Mouse (Mus musculus): Measurements from ENCODE around the gene Hrh1. TPM values are rescaled to one million over a fixed set of nuclear protein-coding genes. Genes with fewer than 3 reads are reported as not detected.

Gene Hrh1
- polyA plus RNA-seq, 1 experiment from 2014 or later = 1.5 TPM

DNA sequence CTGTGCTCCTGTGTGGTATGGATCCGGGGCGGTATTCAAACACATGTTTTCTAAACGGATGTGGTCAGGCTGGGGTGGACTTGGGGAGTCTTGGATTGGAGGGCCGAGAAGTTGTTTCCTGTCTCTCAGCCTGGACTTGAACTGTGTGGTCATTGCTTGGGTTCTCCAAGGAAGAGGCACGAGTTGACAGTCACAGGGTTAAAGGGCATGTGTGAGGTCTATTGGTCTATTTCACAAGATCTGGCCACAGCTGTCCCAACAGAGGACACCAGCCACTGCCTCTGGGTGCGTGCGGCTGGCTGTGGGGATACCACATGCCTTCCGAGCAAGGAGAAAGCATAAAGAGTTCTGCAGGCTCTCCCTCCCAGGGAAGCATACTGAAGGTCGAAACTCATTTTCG is 2.7 kb downstream of the Hrh1 start:
- Histone ChIP-seq H3K27me3 (ENCODE audit: control insufficient read depth, insufficient read depth, low read depth, low read length) (peaks cover 33% of the 10 kb centered on the region), H3K4me1 (ENCODE audit: control insufficient read depth, insufficient read depth, low read length) (peaks cover 3% of the 10 kb centered on the region; the same call in 1 of the 2 replicates), H3K4me2 (ENCODE audit: low read length) (no peak overlapping the region), H3K27ac (ENCODE audit: low read length) (no peak overlapping the region), H3K4me3 (ENCODE audit: low read depth, low read length) (no peak overlapping the region), H3K36me3 (ENCODE audit: control insufficient read depth, insufficient read depth, low read length) (no peaks in the 10 kb centered on the region), H3K9me3 (replicated peaks; ENCODE audit: control insufficient read depth, low read length, poor library complexity, severe bottlenecking) (no peaks in the 10 kb centered on the region), H3K9ac (ENCODE audit: low read depth, low read length) (no peak overlapping the region)
- WGBS = 80% methylated on average over 10 of the region's 10 CpGs
- ATAC-seq = no peak

DNA sequence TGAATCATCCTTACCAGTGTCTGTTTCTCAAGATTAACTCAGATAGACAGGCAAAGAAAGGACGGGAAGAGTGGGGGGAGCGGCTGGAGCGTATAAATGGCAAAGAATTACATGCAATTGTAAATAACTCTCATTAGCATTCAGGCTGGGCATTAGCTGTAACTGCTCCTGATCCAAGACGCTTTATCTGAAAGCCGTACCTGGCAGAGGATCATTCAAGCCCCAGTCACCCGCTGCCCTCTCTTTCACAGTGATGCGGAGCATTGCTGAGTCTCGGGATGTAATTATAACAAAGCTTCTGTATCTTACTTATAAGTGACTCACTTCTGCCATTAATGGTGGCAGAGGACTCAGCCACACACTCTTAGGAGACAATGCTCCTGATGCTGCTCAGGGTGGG is 3.1 kb downstream of the Hrh1 start:
- no peak for ATAC-seq
- Histone ChIP-seq H3K27me3 (ENCODE audit: control insufficient read depth, insufficient read depth, low read depth, low read length) (peaks cover 33% of the 10 kb centered on the region), H3K4me2 (ENCODE audit: low read length) (no peak overlapping the region), H3K36me3 (ENCODE audit: control insufficient read depth, insufficient read depth, low read length) (no peaks in the 10 kb centered on the region), H3K9me3 (replicated peaks; ENCODE audit: control insufficient read depth, low read length, poor library complexity, severe bottlenecking) (no peaks in the 10 kb centered on the region), H3K27ac (ENCODE audit: low read length) (no peak overlapping the region), H3K4me3 (ENCODE audit: low read depth, low read length) (no peak overlapping the region), H3K4me1 (ENCODE audit: control insufficient read depth, insufficient read depth, low read length) (peaks cover 3% of the 10 kb centered on the region; the same call in 1 of the 2 replicates), H3K9ac (ENCODE audit: low read depth, low read length) (no peak overlapping the region)
- 44% methylated on average over 8 of the region's 8 CpGs for WGBS

DNA sequence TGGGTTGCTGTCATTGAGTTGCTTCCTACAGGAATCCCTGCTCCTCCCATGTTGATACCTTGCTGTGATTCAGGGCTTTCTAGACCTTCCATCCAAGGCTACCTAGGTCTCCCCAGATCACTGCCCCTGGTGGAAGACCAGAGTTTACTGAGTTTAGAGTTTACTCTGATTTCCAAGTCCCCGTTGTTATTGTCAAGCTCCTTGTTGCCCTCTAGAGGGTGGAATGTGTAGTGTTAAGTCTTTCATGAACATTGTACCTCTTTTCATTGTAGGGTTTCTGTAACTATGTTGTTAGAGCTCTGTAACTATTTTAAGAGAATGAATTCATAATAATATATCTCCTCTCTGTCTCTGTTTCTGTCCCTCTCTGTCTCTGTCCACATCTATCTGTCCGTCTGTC is 4.4 kb downstream of the Hrh1 start:
- H3K4me3 ChIP-seq (ENCODE audit: low read depth, low read length) = no peak overlapping the region
- H3K9me3 ChIP-seq (replicated peaks; ENCODE audit: control insufficient read depth, low read length, poor library complexity, severe bottlenecking) = no peaks in the 10 kb centered on the region; the same call in 1 of the 2 replicates
- no peak for ATAC-seq
- peaks cover 3% of the 10 kb centered on the region; the same call in 1 of the 2 replicates for H3K4me1 ChIP-seq (ENCODE audit: control insufficient read depth, insufficient read depth, low read length)
- no peak overlapping the region for H3K9ac ChIP-seq (ENCODE audit: low read depth, low read length)
- 91% methylated on average over 2 of the region's 2 CpGs for WGBS
- no peak overlapping the region for H3K4me2 ChIP-seq (ENCODE audit: low read length)
- H3K36me3 ChIP-seq (ENCODE audit: control insufficient read depth, insufficient read depth, low read length) = no peaks in the 10 kb centered on the region
- H3K27ac ChIP-seq (ENCODE audit: low read length) = no peak overlapping the region
- peaks cover 25% of the 10 kb centered on the region for H3K27me3 ChIP-seq (ENCODE audit: control insufficient read depth, insufficient read depth, low read depth, low read length)

DNA sequence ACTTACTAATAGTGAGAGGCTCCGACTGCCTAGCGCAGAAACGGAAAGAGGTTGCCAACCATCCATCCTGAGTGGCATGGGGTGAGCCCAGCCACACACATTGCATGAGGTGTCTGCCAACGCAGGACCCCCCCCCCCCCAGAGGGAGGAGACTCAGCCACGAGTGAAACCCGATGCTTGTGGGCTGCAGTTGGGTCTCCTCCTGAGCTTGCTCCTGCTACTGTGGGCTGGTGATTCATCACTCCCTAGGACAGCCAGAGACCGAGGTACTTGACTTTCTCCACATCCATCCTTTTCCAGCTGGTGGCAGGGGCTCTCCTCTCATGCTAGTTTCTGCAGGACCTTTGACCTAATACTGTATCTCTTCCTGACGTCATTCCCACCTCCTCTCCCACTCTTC is 5.9 kb downstream of the Hrh1 start:
- peaks cover 3% of the 10 kb centered on the region; the same call in 1 of the 2 replicates for H3K4me1 ChIP-seq (ENCODE audit: control insufficient read depth, insufficient read depth, low read length)
- H3K9ac ChIP-seq (ENCODE audit: low read depth, low read length) = no peak overlapping the region
- 53% methylated on average over 8 of the region's 8 CpGs for WGBS
- no peaks in the 10 kb centered on the region; the same call in 1 of the 2 replicates for H3K9me3 ChIP-seq (replicated peaks; ENCODE audit: control insufficient read depth, low read length, poor library complexity, severe bottlenecking)
- H3K27ac ChIP-seq (ENCODE audit: low read length) = no peak overlapping the region
- H3K27me3 ChIP-seq (ENCODE audit: control insufficient read depth, insufficient read depth, low read depth, low read length) = peaks cover 14% of the 10 kb centered on the region
- no peaks in the 10 kb centered on the region for H3K36me3 ChIP-seq (ENCODE audit: control insufficient read depth, insufficient read depth, low read length)
- H3K4me2 ChIP-seq (ENCODE audit: low read length) = no peak overlapping the region
- no peak for ATAC-seq
- H3K4me3 ChIP-seq (ENCODE audit: low read depth, low read length) = no peak overlapping the region

DNA sequence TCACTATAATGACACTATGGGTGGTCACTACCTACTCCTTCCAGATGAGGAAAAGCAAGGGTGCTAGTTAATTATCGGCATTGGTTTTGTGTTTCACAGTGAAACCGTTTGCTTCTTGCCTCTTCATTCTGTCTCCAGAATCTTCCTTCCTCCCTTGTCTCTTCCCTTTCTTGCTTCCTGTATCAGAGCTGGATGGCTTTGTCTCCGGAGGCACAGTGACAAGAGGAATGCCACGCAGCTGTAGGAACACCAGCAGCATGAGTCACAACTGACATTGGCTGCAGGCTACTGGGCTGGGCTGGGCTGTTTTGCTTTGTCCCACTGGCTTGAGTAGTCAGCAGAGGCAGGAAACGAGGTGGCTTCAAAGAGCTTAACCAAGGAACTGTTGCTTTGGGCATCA is 6.4 kb downstream of the Hrh1 start:
- H3K4me3 ChIP-seq (ENCODE audit: low read depth, low read length) = no peak overlapping the region
- no peaks in the 10 kb centered on the region for H3K36me3 ChIP-seq (ENCODE audit: control insufficient read depth, insufficient read depth, low read length)
- H3K4me1 ChIP-seq (ENCODE audit: control insufficient read depth, insufficient read depth, low read length) = peaks cover 3% of the 10 kb centered on the region; the same call in 1 of the 2 replicates
- no peak overlapping the region for H3K4me2 ChIP-seq (ENCODE audit: low read length)
- no peak for ATAC-seq
- H3K27ac ChIP-seq (ENCODE audit: low read length) = no peak overlapping the region
- no peak overlapping the region for H3K9ac ChIP-seq (ENCODE audit: low read depth, low read length)
- WGBS = 62% methylated on average over 5 of the region's 5 CpGs
- H3K9me3 ChIP-seq (replicated peaks; ENCODE audit: control insufficient read depth, low read length, poor library complexity, severe bottlenecking) = no peaks in the 10 kb centered on the region; the same call in 1 of the 2 replicates
- peaks cover 11% of the 10 kb centered on the region; the same call in 1 of the 2 replicates for H3K27me3 ChIP-seq (ENCODE audit: control insufficient read depth, insufficient read depth, low read depth, low read length)

DNA sequence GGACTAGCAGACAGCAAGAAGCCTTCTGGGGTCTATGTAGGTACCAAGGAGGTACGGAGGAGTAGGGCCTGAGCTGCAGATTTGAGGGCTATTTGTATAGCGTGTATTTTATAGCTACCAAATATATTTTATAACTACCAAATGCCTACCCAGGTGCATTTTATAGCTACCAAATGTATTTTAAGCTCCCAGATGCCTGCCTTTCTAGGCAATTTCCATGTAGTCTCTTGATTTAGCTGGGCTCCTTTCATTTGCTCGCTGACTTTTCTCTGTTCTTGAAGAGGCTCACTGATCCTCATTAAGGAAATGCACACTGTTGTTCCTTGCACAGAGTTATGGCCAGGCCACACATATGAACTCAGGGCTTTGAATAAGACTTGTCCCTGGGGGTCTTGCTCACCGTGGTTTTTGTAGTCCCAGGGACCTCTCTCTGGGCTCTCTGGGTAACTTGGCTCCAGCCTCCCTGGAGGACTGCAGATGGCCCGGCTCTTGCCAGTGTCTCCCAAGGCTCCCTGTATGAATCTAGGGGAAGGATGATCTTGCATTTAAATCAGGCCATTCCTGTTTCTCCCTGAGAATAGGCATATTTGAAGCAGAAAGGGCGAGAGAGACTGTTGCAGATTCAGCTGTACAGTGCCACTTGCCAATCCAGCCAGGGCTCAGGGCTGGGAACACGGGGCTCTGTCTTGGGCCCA is 7.2 kb downstream of the Hrh1 start:
- H3K36me3 ChIP-seq (ENCODE audit: control insufficient read depth, insufficient read depth, low read length) = no peaks in the 10 kb centered on the region
- ATAC-seq = no peak
- no peaks in the 10 kb centered on the region; the same call in 1 of the 2 replicates for H3K9me3 ChIP-seq (replicated peaks; ENCODE audit: control insufficient read depth, low read length, poor library complexity, severe bottlenecking)
- WGBS = 70% methylated on average over 7 of the region's 7 CpGs
- H3K27me3 ChIP-seq (ENCODE audit: control insufficient read depth, insufficient read depth, low read depth, low read length) = peaks cover 4% of the 10 kb centered on the region; the same call in 1 of the 2 replicates
- H3K4me1 ChIP-seq (ENCODE audit: control insufficient read depth, insufficient read depth, low read length) = peaks cover 3% of the 10 kb centered on the region; the same call in 1 of the 2 replicates
- no peak overlapping the region for H3K27ac ChIP-seq (ENCODE audit: low read length)
- H3K4me3 ChIP-seq (ENCODE audit: low read depth, low read length) = no peak overlapping the region
- no peak overlapping the region for H3K9ac ChIP-seq (ENCODE audit: low read depth, low read length)
- no peak overlapping the region for H3K4me2 ChIP-seq (ENCODE audit: low read length)

DNA sequence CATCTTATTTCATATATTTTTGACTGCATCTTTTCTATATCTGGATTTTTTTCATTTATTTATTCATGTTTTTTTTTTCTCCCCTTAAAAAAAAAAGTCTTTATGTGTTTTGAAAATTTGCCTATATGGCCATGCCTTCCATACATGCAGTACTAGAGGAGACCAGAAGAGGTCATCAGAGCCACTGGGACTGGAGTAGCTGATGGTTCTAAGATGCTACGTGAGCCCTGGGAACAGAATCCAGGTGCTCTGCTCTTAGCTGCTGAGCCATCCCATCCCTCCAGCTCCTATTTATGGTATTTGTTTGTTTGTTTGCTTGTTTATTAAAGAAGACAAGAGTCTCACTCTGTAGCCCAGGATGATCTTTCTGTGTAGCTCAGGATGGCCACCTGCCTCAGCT is 8.9 kb downstream of the Hrh1 start:
- Histone ChIP-seq H3K4me3 (ENCODE audit: low read depth, low read length) (no peak overlapping the region), H3K27ac (ENCODE audit: low read length) (no peak overlapping the region), H3K4me2 (ENCODE audit: low read length) (no peak overlapping the region), H3K9me3 (replicated peaks; ENCODE audit: control insufficient read depth, low read length, poor library complexity, severe bottlenecking) (no peaks in the 10 kb centered on the region; the same call in 1 of the 2 replicates), H3K4me1 (ENCODE audit: control insufficient read depth, insufficient read depth, low read length) (peaks cover 3% of the 10 kb centered on the region; the same call in 1 of the 2 replicates), H3K9ac (ENCODE audit: low read depth, low read length) (no peak overlapping the region), H3K27me3 (ENCODE audit: control insufficient read depth, insufficient read depth, low read depth, low read length) (no peaks in the 10 kb centered on the region), H3K36me3 (ENCODE audit: control insufficient read depth, insufficient read depth, low read length) (no peaks in the 10 kb centered on the region)
- 47% methylated on average over 1 of the region's 1 CpGs for WGBS
- ATAC-seq = no peak

DNA sequence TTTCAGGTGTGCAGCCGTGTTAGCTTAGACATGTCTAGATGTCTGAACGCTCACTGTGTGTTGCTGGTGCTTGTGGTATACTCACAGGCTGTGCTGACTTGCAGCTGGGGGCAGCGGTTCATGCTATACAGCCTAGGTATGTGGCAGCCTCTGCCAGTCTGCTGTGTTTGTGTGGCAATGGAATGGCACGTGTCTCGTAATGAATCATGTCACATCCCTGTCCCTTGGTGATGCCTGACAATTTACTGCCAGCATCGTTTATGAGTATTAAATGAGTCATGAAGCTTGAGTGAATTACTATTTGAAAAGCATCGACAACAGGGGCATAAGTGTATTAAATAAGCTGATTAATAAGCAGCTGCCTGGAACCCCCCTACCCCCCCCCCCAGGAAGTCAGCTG is 9.3 kb downstream of the Hrh1 start:
- no peak overlapping the region for H3K4me2 ChIP-seq (ENCODE audit: low read length)
- H3K9me3 ChIP-seq (replicated peaks; ENCODE audit: control insufficient read depth, low read length, poor library complexity, severe bottlenecking) = no peaks in the 10 kb centered on the region; the same call in 1 of the 2 replicates
- H3K27ac ChIP-seq (ENCODE audit: low read length) = no peak overlapping the region
- H3K9ac ChIP-seq (ENCODE audit: low read depth, low read length) = no peak overlapping the region
- H3K4me3 ChIP-seq (ENCODE audit: low read depth, low read length) = no peak overlapping the region
- WGBS = 77% methylated on average over 7 of the region's 7 CpGs
- H3K4me1 ChIP-seq (ENCODE audit: control insufficient read depth, insufficient read depth, low read length) = peaks cover 3% of the 10 kb centered on the region; the same call in 1 of the 2 replicates
- no peak for ATAC-seq
- no peaks in the 10 kb centered on the region for H3K27me3 ChIP-seq (ENCODE audit: control insufficient read depth, insufficient read depth, low read depth, low read length)
- no peaks in the 10 kb centered on the region for H3K36me3 ChIP-seq (ENCODE audit: control insufficient read depth, insufficient read depth, low read length)

DNA sequence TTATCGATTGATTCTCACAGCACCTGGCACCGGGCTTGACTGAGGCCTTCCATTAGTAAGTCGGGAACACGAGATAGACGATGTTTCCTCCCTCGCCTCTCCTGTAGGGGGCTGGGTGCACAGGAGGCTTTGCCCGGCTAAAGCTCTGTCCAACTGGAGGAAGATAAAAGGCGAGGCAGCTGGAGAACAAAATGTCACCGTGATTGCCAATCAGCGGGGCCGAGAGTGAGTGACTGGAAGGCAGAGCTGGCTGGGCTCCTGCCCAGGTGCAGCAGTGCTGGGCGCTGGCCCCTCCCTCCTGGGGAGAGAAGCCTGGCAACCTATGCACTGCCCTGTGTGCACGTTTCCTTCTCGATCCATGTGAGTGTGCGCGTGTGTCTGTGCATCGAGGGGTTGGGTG is 10.5 kb downstream of the Hrh1 start:
- peaks cover 3% of the 10 kb centered on the region; the same call in 1 of the 2 replicates for H3K4me1 ChIP-seq (ENCODE audit: control insufficient read depth, insufficient read depth, low read length)
- no peak overlapping the region for H3K4me2 ChIP-seq (ENCODE audit: low read length)
- WGBS = 45% methylated on average over 17 of the region's 17 CpGs
- H3K9me3 ChIP-seq (replicated peaks; ENCODE audit: control insufficient read depth, low read length, poor library complexity, severe bottlenecking) = no peaks in the 10 kb centered on the region; the same call in 1 of the 2 replicates
- no peaks in the 10 kb centered on the region for H3K27me3 ChIP-seq (ENCODE audit: control insufficient read depth, insufficient read depth, low read depth, low read length)
- H3K9ac ChIP-seq (ENCODE audit: low read depth, low read length) = no peak overlapping the region
- no peaks in the 10 kb centered on the region for H3K36me3 ChIP-seq (ENCODE audit: control insufficient read depth, insufficient read depth, low read length)
- H3K27ac ChIP-seq (ENCODE audit: low read length) = no peak overlapping the region
- H3K4me3 ChIP-seq (ENCODE audit: low read depth, low read length) = no peak overlapping the region
- ATAC-seq = peak; percentile 50; the same call in 1 of the 2 replicates

All from midbrain, embryonic 16.5 days (tissue).